Mouse (Mus musculus) heart, embryonic 12.5 days (tissue): ENCODE measurements around the gene Ica1l. TPM values are rescaled to one million over a fixed set of nuclear protein-coding genes. Genes with fewer than 3 reads are reported as not detected.

Source experiments
- polyA plus RNA-seq: library from polyadenylated mRNA; unstranded; fragments of >200 nt; fragmentation: Nextera tagmentation; extraction: Ambion mirVana; gene quantifications from 2 replicates; pipeline ENCODE4 v1.2.1, GENCODE M21; 2016

The Ica1l gene
- polyA plus RNA-seq, 1 experiment from 2014 or later, result 0.31 TPM

Other genes with a start within 250 kb of the Ica1l start
- gene Fam117b, start 130.2 kb downstream of the Ica1l start, polyA plus RNA-seq, result 6.6 and 7.8 TPM in 2 replicates
- gene Carf, start 55.1 kb upstream of the Ica1l start, polyA plus RNA-seq, result 6.2 and 6.5 TPM in 2 replicates
- gene Wdr12, start 55.5 kb upstream of the Ica1l start, polyA plus RNA-seq, result 27.9 and 33.1 TPM in 2 replicates
- gene Nbeal1, start 137.4 kb upstream of the Ica1l start, polyA plus RNA-seq, result 12.9 and 13.5 TPM in 2 replicates